Mouse (Mus musculus): ENCODE results near the gene Mamstr. TPM values are rescaled to one million over a fixed set of nuclear protein-coding genes. Genes with fewer than 3 reads are reported as not detected.

Mamstr gene
- polyA plus RNA-seq, 1 experiment from 2014 or later, result 5.4 TPM

- Histone ChIP-seq H3K9me3 (replicated peaks) (no peaks in the 10 kb centered on the region), H3K4me3 (no peak overlapping the region), H3K9ac (0 out of 2 replicates have a peak overlapping the region, but pooled peaks have one; percentile 15), H3K36me3 (no peaks in the 10 kb centered on the region), H3K4me2 (no peak overlapping the region), H3K27me3 (replicated peaks) (peaks cover 4% of the 10 kb centered on the region; the same call in 1 of the 2 replicates), H3K27ac (ENCODE audit: poor library complexity, severe bottlenecking) (no peak overlapping the region), H3K4me1 (replicated peaks) (peaks cover 28% of the 10 kb centered on the region)
- ATAC-seq (ENCODE audit: insufficient number of reproducible peaks, low FRiP score), result no peak
- WGBS, result 64% methylated on average over 8 of the region's 8 CpGs
These were observed 41.4 kb downstream of the Mamstr start for GRCm38 (mm10) chr7:45681046-45681736.

GRCm38 (mm10) chr7:45682144-45683126 is 42.7 kb downstream of the Mamstr start:
- Histone ChIP-seq H3K27me3 (replicated peaks) (peaks cover 4% of the 10 kb centered on the region; the same call in 1 of the 2 replicates), H3K27ac (ENCODE audit: poor library complexity, severe bottlenecking) (no peak overlapping the region), H3K4me1 (replicated peaks) (peaks cover 28% of the 10 kb centered on the region), H3K36me3 (no peaks in the 10 kb centered on the region), H3K9me3 (replicated peaks) (no peaks in the 10 kb centered on the region), H3K4me3 (peak overlapping the region; percentile 14), H3K9ac (peak overlapping the region; percentile 24; the same call in 1 of the 2 replicates), H3K4me2 (peak overlapping the region; percentile 57)
- ATAC-seq (ENCODE audit: insufficient number of reproducible peaks, low FRiP score), result peak; percentile 36
- 29% methylated on average over 14 of the region's 14 CpGs for WGBS

GRCm38 (mm10) chr7:45683396-45684050 is 43.7 kb downstream of the Mamstr start, which contains the start of gene Ntn5:
TSS of gene Ntn5 (plus strand) at chr7:45684022.
- Histone ChIP-seq H3K4me1 (replicated peaks) (peaks cover 28% of the 10 kb centered on the region), H3K4me2 (no peak within 1 kb of the TSS), H3K4me3 (no peak within 1 kb of the TSS), H3K9ac (no peak within 1 kb of the TSS), H3K36me3 (no peaks in the 10 kb centered on the region), H3K27ac (ENCODE audit: poor library complexity, severe bottlenecking) (no peak within 1 kb of the TSS), H3K27me3 (replicated peaks) (peaks cover 4% of the 10 kb centered on the region; the same call in 1 of the 2 replicates), H3K9me3 (replicated peaks) (no peaks in the 10 kb centered on the region)
- 77% methylated on average over 7 of the region's 7 CpGs for WGBS
- ATAC-seq (ENCODE audit: insufficient number of reproducible peaks, low FRiP score), result no peak

GRCm38 (mm10) chr7:45685811-45686210 is 46.0 kb downstream of the Mamstr start:
- ATAC-seq (ENCODE audit: insufficient number of reproducible peaks, low FRiP score), result no peak
- Histone ChIP-seq H3K27ac (ENCODE audit: poor library complexity, severe bottlenecking) (no peak overlapping the region), H3K9me3 (replicated peaks) (no peaks in the 10 kb centered on the region), H3K36me3 (no peaks in the 10 kb centered on the region), H3K4me1 (replicated peaks) (peaks cover 37% of the 10 kb centered on the region), H3K4me2 (no peak overlapping the region), H3K4me3 (no peak overlapping the region), H3K9ac (no peak overlapping the region), H3K27me3 (replicated peaks) (peaks cover 4% of the 10 kb centered on the region; the same call in 1 of the 2 replicates)
- 60% methylated on average over 10 of the region's 10 CpGs for WGBS

GRCm38 (mm10) chr7:45686841-45687240 is 47.1 kb downstream of the Mamstr start:
- no peak for ATAC-seq (ENCODE audit: insufficient number of reproducible peaks, low FRiP score)
- Histone ChIP-seq H3K9me3 (replicated peaks) (no peaks in the 10 kb centered on the region), H3K4me1 (replicated peaks) (peaks cover 29% of the 10 kb centered on the region), H3K36me3 (no peaks in the 10 kb centered on the region), H3K4me3 (no peak overlapping the region), H3K27ac (ENCODE audit: poor library complexity, severe bottlenecking) (no peak overlapping the region), H3K27me3 (replicated peaks) (peaks cover 4% of the 10 kb centered on the region; the same call in 1 of the 2 replicates), H3K9ac (no peak overlapping the region), H3K4me2 (no peak overlapping the region)
- 79% methylated on average over 3 of the region's 3 CpGs for WGBS

GRCm38 (mm10) chr7:45689099-45689498 is 49.3 kb downstream of the Mamstr start:
- H3K9ac ChIP-seq, result 0 out of 2 replicates have a peak overlapping the region, but pooled peaks have one; percentile 21

GRCm38 (mm10) chr7:45689800-45690199 is 50.0 kb downstream of the Mamstr start:
- H3K27me3 ChIP-seq (replicated peaks), result 0 out of 2 replicates have a peak, but pooled peaks cover 4% of the 10 kb centered on the region
- H3K4me2 ChIP-seq, result no peak overlapping the region
- peaks cover 19% of the 10 kb centered on the region for H3K4me1 ChIP-seq (replicated peaks)
- H3K4me3 ChIP-seq, result no peak overlapping the region
- no peaks in the 10 kb centered on the region for H3K36me3 ChIP-seq
- H3K27ac ChIP-seq (ENCODE audit: poor library complexity, severe bottlenecking), result peak overlapping the region; percentile 58
- H3K9me3 ChIP-seq (replicated peaks), result no peaks in the 10 kb centered on the region
- no peak; the same call in 1 of the 2 replicates for ATAC-seq (ENCODE audit: insufficient number of reproducible peaks, low FRiP score)
- WGBS, result 17% methylated on average over 11 of the region's 11 CpGs
- H3K9ac ChIP-seq, result no peak overlapping the region

More at GRCm38 (mm10) chr7:45689099-45689498, 49.3 kb downstream of the Mamstr start:
- ATAC-seq (ENCODE audit: insufficient number of reproducible peaks, low FRiP score), result no peak
- peaks cover 19% of the 10 kb centered on the region for H3K4me1 ChIP-seq (replicated peaks)
- no peaks in the 10 kb centered on the region for H3K36me3 ChIP-seq
- no peak overlapping the region for H3K4me3 ChIP-seq
- H3K9me3 ChIP-seq (replicated peaks), result no peaks in the 10 kb centered on the region
- peaks cover 4% of the 10 kb centered on the region; the same call in 1 of the 2 replicates for H3K27me3 ChIP-seq (replicated peaks)
- H3K27ac ChIP-seq (ENCODE audit: poor library complexity, severe bottlenecking), result no peak overlapping the region; the same call in 1 of the 2 replicates
- 61% methylated on average over 6 of the region's 6 CpGs for WGBS
- no peak overlapping the region for H3K4me2 ChIP-seq

- ATAC-seq (ENCODE audit: insufficient number of reproducible peaks, low FRiP score), result no peak
- Histone ChIP-seq H3K9me3 (replicated peaks) (no peaks in the 10 kb centered on the region), H3K27ac (ENCODE audit: poor library complexity, severe bottlenecking) (no peak overlapping the region), H3K27me3 (replicated peaks) (no peaks in the 10 kb centered on the region), H3K9ac (no peak overlapping the region), H3K36me3 (no peaks in the 10 kb centered on the region), H3K4me2 (no peak overlapping the region), H3K4me3 (no peak overlapping the region), H3K4me1 (replicated peaks) (peaks cover 19% of the 10 kb centered on the region)
- WGBS, result 55% methylated on average over 2 of the region's 2 CpGs
These were observed 52.6 kb downstream of the Mamstr start for GRCm38 (mm10) chr7:45692364-45692763.

GRCm38 (mm10) chr7:45693921-45694591 is 54.3 kb downstream of the Mamstr start, which contains the start of gene Sec1:
TSS of gene Sec1 (minus strand) at chr7:45694402.
- Histone ChIP-seq H3K4me2 (no peak within 1 kb of the TSS), H3K27me3 (replicated peaks) (peaks cover 13% of the 10 kb centered on the region), H3K4me3 (no peak within 1 kb of the TSS), H3K27ac (ENCODE audit: poor library complexity, severe bottlenecking) (no peak within 1 kb of the TSS), H3K9ac (no peak within 1 kb of the TSS), H3K36me3 (no peaks in the 10 kb centered on the region), H3K4me1 (replicated peaks) (peaks cover 17% of the 10 kb centered on the region), H3K9me3 (replicated peaks) (no peaks in the 10 kb centered on the region)
- 85% methylated on average over 50 of the region's 50 CpGs for WGBS
- ATAC-seq (ENCODE audit: insufficient number of reproducible peaks, low FRiP score), result no peak

GRCm38 (mm10) chr7:45695098-45695497 is 55.3 kb downstream of the Mamstr start:
- no peak overlapping the region for H3K9ac ChIP-seq
- H3K27me3 ChIP-seq (replicated peaks), result peaks cover 24% of the 10 kb centered on the region
- H3K4me3 ChIP-seq, result no peak overlapping the region
- H3K9me3 ChIP-seq (replicated peaks), result no peaks in the 10 kb centered on the region
- ATAC-seq (ENCODE audit: insufficient number of reproducible peaks, low FRiP score), result no peak
- H3K27ac ChIP-seq (ENCODE audit: poor library complexity, severe bottlenecking), result no peak overlapping the region
- WGBS, result 32% methylated on average over 6 of the region's 6 CpGs
- H3K36me3 ChIP-seq, result no peaks in the 10 kb centered on the region
- H3K4me1 ChIP-seq (replicated peaks), result peaks cover 16% of the 10 kb centered on the region
- H3K4me2 ChIP-seq, result no peak overlapping the region

All from heart, embryonic 12.5 days (tissue).